Mouse (Mus musculus) hindbrain, postnatal 0 days (tissue): ENCODE results near the gene Glra2. TPM values are rescaled to one million over a fixed set of nuclear protein-coding genes. Genes with fewer than 3 reads are reported as not detected.
"Not testable (repeated sequence)": the region's sequence is repeated elsewhere in the genome, so short reads cannot be mapped to it uniquely, and the experiment has no call there.

Source experiments
- ATAC-seq: fragments of 200-750 bp; cut with Nextera tagmentation; 2 replicates; pipeline ENCODE4 v1.8.0; 2017; ENCODE audit warnings: mild to moderate bottlenecking, moderate TSS enrichment, moderate library complexity
- DNase-seq: peaks from one replicate; pipeline ENCODE4 v3.0.0-alpha.2; 2015; ENCODE audit warnings: low spot score
- H3K27ac ChIP-seq: fragments of 300-500 bp; sonication (generic); 2 replicates; pipeline ENCODE4 v1.5.1; 2014; ENCODE audit warnings: mild to moderate bottlenecking
- H3K27me3 ChIP-seq: fragments of 300-500 bp; sonication (generic); 2 replicates; pipeline ENCODE4 v1.6.1; 2014; ENCODE audit warnings: low read length, mixed read lengths; ENCODE audit not compliant: insufficient read depth
- H3K36me3 ChIP-seq: fragments of 300-500 bp; sonication (generic); 2 replicates; pipeline ENCODE4 v1.6.1; 2014; ENCODE audit warnings: low read length, mixed read lengths; ENCODE audit not compliant: insufficient read depth
- H3K4me1 ChIP-seq: fragments of 300-500 bp; sonication (generic); 2 replicates; pipeline ENCODE4 v1.6.1; 2014; ENCODE audit warnings: antibody characterized with exemption, low read length, mixed read lengths; ENCODE audit not compliant: insufficient read depth
- H3K4me2 ChIP-seq: fragments of 300-500 bp; sonication (generic); 2 replicates; pipeline ENCODE4 v1.6.1; 2014; ENCODE audit warnings: low read depth, mild to moderate bottlenecking, low read length, moderate library complexity, mixed read lengths
- H3K4me3 ChIP-seq: fragments of 300-500 bp; sonication (generic); 2 replicates; pipeline ENCODE4 v1.5.1; 2014; ENCODE audit warnings: low read length
- H3K9ac ChIP-seq: fragments of 300-500 bp; sonication (generic); replicated peaks from 2 replicates; pipeline ENCODE4 v1.6.1; 2014; ENCODE audit warnings: mild to moderate bottlenecking, low read length, moderate library complexity, mixed read lengths
- H3K9me3 ChIP-seq: fragments of 300-500 bp; sonication (generic); 2 replicates; pipeline ENCODE4 v1.6.1; 2016; ENCODE audit warnings: low read length, mixed read lengths
- CTCF ChIP-seq: IDR thresholded peaks from 2 replicates; pipeline ENCODE4 v1.5.1; 2016; ENCODE audit warnings: antibody characterized with exemption, control low read depth, low read depth
- WGBS: fragments of 180-500 bp; shearing (Covaris S2); extraction: QIAGEN DNeasy Blood & Tissue Kit; methylation state at CpG from one replicate; pipeline ENCODE4 v1.1.7; 2014; 5-methylcytosine and 5-hydroxymethylcytosine counted together
- polyA plus RNA-seq: library from polyadenylated mRNA; unstranded; fragments of >200 nt; fragmentation: Nextera tagmentation; extraction: Ambion mirVana; gene quantifications from 2 replicates; pipeline ENCODE4 v1.2.1, GENCODE M21; 2015
- total RNA-seq: library from RNA; depleted of rRNA; stranded (reverse); fragments of >200 nt; gene quantifications from 2 replicates; pipeline ENCODE4 v1.2.3, GENCODE M21; 2014; rRNA removed

Glra2 gene
- total RNA-seq (66.8 and 75.5 TPM in 2 replicates), polyA plus RNA-seq (39.3 and 44.4 TPM in 2 replicates)

DNA sequence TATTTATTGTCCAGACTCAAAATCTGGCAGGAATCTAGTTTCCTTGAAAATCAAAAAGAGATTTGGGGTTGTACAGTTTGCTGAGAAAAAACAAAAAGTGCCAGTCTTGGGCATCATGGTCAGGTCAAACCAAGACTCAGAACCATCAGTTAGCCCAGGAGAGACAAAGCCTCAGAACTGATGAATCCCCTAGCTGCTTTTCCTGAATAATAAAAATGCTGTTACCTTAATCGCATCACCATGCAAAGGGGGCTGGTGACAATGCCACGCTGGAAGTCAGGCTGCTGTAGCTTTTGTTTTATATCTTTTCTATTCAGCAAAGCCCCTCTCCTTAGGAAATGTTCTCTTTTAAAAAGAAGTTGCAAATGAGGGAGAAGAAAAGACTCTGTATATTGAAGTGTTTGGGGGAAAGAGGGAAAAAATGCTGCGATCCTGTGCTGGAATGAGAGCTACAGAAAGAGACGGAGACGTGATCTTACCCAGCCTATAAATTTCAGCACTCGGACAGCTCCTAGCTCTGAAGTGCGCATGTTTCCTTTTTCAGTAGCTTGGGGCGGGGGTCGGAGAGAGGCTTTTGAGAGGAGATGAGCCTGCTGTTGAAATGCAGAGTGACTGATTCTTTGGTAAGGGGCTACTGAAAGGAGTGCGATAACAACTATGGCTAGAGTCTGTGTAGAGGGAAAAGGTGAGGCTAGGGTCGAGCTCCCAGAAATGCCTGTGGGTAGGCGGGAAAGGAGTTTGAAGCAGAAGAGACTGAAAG, at the start of gene Glra2:
Glra2 (minus strand) TSS at position 455 of the 760 bp plus-strand sequence.
- Histone ChIP-seq H3K27me3 (no peaks in the 10 kb centered on the region), H3K4me2 (peak within 1 kb of the TSS; percentile 60), H3K9me3 (no peaks in the 10 kb centered on the region), H3K9ac (no peak within 1 kb of the TSS), H3K4me1 (no peaks in the 10 kb centered on the region), H3K4me3 (peak within 1 kb of the TSS; percentile 38), H3K27ac (no peak within 1 kb of the TSS; the same call in 1 of the 2 replicates), H3K36me3 (no peaks in the 10 kb centered on the region)
- ATAC-seq (no peak), DNase-seq (peak; percentile 74)
- TF ChIP-seq CTCF, result no peak
- WGBS, result 17% methylated on average over 12 of the region's 12 CpGs

DNA sequence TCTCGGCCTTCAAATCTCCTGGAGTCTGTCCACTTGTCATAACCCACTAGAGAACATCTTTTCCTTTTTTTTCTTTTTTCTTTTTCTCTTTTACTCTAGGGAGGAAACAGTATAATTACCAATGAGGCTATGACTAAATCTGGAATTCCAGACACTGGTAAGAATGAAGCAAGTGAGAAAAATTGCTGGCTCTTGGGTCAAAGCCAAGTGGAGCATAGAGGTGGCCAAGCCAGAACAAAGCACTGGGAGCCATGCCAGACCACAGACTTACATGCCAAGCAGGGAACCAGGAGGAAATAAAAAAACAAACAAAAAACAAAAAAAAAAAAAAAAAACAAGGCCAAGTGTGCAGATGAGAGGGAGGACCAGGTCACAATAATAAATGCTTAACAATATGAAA, 35.6 kb upstream of the Glra2 start:
- DNase-seq, result peak; percentile 49
- no peak for ATAC-seq
- 58% methylated on average over 1 of the region's 1 CpGs for WGBS
- no peak overlapping the region for H3K4me2 ChIP-seq
- no peaks in the 10 kb centered on the region for H3K36me3 ChIP-seq
- no peak overlapping the region for H3K4me3 ChIP-seq
- no peaks in the 10 kb centered on the region for H3K27me3 ChIP-seq
- TF ChIP-seq CTCF, result no peak
- H3K9ac ChIP-seq, result no peak overlapping the region
- H3K9me3 ChIP-seq, result no peaks in the 10 kb centered on the region
- no peaks in the 10 kb centered on the region for H3K4me1 ChIP-seq
- no peak overlapping the region for H3K27ac ChIP-seq

- WGBS, result 59% methylated on average over 5 of the region's 5 CpGs
- Histone ChIP-seq H3K9ac (no peak overlapping the region), H3K9me3 (no peaks in the 10 kb centered on the region), H3K4me2 (no peak overlapping the region), H3K4me3 (no peak overlapping the region), H3K36me3 (no peaks in the 10 kb centered on the region), H3K4me1 (no peaks in the 10 kb centered on the region), H3K27ac (no peak overlapping the region), H3K27me3 (no peaks in the 10 kb centered on the region)
- DNase-seq (peak; percentile 19), ATAC-seq (no peak)
- no peak for TF ChIP-seq CTCF
These were observed 17.4 kb upstream of the Glra2 start for GRCm38 (mm10) chrX:165344611-165345010.

DNA sequence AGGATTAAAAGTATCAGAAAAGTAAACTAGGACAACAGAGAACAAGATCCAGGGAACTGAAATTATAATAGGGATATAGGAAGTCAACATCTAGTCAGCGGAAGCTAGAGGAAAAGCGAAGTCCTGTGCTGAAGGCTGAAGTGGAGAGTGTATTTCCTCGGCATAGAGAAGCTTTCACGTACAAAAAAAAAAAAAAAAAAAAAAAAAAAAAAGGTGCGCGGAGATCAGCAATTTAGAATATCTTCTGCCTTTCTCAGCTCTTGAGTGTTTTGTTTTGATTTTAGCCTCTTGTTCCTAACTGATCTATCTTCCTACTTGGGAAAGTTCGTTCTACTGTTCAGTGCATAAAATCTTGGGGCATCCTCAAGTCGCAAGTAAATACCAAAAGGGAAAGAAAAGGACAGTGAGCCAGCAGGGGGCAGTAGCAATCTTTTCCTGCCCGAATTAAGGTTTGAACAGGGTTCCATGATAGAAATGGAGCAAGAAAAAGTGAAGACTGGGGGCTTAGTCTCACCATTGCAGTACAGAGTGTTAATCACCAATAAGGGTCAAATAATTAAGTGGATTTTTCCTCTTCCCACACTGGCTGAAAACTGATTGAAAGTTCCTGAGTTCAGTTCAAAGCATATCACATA, 623 bp upstream of the Glra2 start:
- DNase-seq (peak; percentile 72), ATAC-seq (no peak)
- Histone ChIP-seq H3K4me2 (peak overlapping the region; percentile 60), H3K4me3 (peak overlapping the region; percentile 38), H3K27me3 (no peaks in the 10 kb centered on the region), H3K27ac (no peak overlapping the region), H3K9ac (no peak overlapping the region), H3K36me3 (no peaks in the 10 kb centered on the region), H3K9me3 (no peaks in the 10 kb centered on the region), H3K4me1 (no peaks in the 10 kb centered on the region)
- WGBS, result 22% methylated on average over 9 of the region's 9 CpGs
- peak; percentile 65 for TF ChIP-seq CTCF

- no peak overlapping the region for H3K9ac ChIP-seq
- peak; percentile 49 for TF ChIP-seq CTCF
- H3K9me3 ChIP-seq, result no peaks in the 10 kb centered on the region
- no peak overlapping the region for H3K4me2 ChIP-seq
- H3K4me3 ChIP-seq, result no peak overlapping the region
- DNase-seq, result peak; percentile 42
- no peak for ATAC-seq
- no peak overlapping the region for H3K27ac ChIP-seq
- no peaks in the 10 kb centered on the region for H3K36me3 ChIP-seq
- no peaks in the 10 kb centered on the region for H3K4me1 ChIP-seq
- WGBS, result 57% methylated on average over 1 of the region's 1 CpGs
- no peaks in the 10 kb centered on the region for H3K27me3 ChIP-seq
These were observed 133.6 kb downstream of the Glra2 start for GRCm38 (mm10) chrX:165193550-165193949.

DNA sequence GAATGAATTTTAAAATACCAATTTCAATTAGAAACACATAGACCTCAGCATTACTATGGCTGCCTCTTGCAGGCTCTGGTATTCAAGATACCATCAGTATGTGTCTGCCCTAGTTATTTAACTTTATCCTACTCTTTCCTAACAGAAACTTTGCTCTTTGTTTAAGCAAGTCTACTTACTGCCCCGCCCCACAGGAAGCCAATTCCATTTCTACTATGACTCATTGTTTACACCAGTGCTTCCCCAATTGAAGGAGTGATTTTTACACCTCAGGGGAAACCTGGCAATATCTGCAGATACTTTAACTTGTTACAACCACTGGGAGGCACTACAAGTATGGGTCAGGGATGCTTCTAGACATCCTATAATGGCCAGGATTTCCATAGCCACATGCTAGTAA, 136.0 kb downstream of the Glra2 start:
- ATAC-seq, result no peak
- H3K4me3 ChIP-seq, result no peak overlapping the region
- TF ChIP-seq CTCF, result no peak
- WGBS, result 65% methylated on average over 1 of the region's 1 CpGs
- no peaks in the 10 kb centered on the region for H3K36me3 ChIP-seq
- no peaks in the 10 kb centered on the region for H3K9me3 ChIP-seq
- no peaks in the 10 kb centered on the region for H3K4me1 ChIP-seq
- no peak overlapping the region for H3K27ac ChIP-seq
- no peaks in the 10 kb centered on the region for H3K27me3 ChIP-seq
- H3K9ac ChIP-seq, result no peak overlapping the region
- no peak overlapping the region for H3K4me2 ChIP-seq
- no peak for DNase-seq

GRCm38 (mm10) chrX:165182948-165183347, 144.2 kb downstream of the Glra2 start:
- H3K4me2 ChIP-seq, H3K4me3 ChIP-seq, H3K4me1 ChIP-seq, H3K36me3 ChIP-seq, H3K9ac ChIP-seq, H3K9me3 ChIP-seq, ATAC-seq, H3K27ac ChIP-seq, DNase-seq, H3K27me3 ChIP-seq: not testable (repeated sequence)
- 97% methylated on average over 2 of the region's 2 CpGs for WGBS
